Mouse (Mus musculus) c-Kit-positive CD71-positive TER-119-positive erythroid progenitor cells, embryonic 14.5 days (primary cell): ENCODE measurements around the gene Srrm4.

Source experiments
- DNase-seq: peaks from one replicate; pipeline ENCODE4 v3.0.0-alpha.2; 2013; ENCODE audit warnings: low spot score

The Srrm4 gene

DNA sequence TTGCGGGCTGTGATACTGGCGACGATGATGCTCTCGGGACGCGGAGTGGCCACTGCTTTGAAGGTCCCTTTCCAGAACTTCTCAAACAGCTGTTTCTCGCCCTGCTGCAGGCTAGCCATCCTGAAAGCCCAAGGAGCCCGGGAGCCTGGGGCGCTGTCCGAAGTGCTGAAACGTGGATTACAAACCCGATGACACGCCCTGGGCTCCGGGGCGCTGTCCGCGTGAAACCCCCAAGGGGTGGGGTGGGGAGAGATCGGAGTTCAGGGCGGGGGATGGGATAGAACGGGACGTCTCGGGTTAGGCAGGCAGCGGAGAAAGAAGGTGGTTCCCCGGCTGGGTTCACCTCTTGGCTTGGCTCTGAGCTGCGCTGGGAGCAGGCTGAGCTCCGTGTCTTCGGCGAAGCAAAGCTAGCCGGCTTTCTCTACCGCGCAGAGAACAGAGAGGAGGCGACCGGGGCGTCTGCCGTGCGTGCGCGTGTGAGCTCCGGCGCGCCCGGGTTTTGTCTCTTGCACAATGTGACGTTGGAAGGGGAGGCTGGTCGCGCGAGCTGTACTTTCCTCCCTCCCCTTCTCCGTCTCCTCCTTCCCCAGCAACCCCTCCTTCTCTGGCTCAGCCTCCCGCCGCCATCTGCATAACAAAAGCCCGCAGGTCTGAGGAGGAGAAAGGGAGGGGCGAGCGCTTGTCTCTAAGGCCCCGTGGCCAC lies at the start of gene Srrm4:
Gene Srrm4, minus strand, starts transcription at position 472 of the 703 bp plus-strand sequence.
- no peak for DNase-seq

GRCm38 (mm10) chr5:116592801-116593430 lies 1.3 kb upstream of the Srrm4 start:
- DNase-seq, result peak; percentile 3

DNA sequence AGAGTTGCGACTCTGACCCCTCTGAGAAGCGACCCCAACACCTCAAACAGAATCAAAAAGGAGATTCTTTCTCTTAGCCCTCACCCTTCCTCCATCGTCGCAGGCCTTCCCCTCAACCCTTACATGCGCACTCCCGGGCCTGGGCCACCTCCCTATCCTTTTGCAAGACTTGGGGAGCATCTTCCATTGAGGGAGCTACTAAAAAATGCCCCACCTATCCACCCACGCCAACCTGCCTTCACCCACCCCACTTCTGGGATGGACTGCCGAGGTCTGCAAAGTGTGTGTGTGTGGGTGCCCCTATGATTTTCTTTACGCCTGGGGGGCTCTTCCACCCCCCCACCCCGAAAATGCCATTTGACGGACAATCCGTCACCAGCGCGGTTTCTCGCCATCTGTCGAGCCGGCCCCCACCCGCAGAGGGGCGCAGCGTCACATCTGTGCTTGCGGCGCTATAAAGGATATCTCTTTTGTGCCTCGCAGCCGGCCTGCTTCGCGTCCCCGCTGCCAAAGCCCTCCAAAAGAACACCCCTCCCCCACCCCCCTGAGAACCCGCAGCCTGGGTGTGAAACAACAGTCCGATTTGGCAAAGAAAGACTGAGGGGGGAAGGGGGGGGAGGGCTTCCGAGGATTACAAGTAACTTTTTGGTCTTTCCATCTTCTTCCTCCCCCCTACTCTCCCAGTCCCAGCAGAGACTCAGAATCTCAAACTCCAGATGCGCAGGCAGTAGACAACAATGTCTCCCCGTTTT lies 608 bp upstream of the Srrm4 start:
- no peak for DNase-seq

DNA sequence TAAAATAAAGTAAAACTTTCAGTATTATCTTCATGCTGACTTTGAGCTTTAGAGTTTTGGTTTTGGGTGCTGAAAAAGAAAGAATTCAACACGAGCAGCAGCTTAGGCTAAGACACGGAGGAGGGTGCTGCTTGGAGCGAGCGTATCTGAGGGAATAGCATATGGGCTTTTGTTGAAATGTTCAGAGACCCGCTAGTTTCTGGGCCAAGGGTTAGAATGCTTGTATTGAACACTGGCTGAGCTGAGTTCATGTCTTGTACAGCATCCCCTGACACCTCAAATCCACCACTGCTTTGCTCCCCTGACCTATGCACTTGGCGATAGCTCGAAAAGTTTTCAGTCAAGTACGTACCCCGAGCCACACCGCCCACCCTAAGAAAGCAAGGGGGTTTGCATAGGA lies 919 bp downstream of the Srrm4 start:
- DNase-seq, result no peak

DNA sequence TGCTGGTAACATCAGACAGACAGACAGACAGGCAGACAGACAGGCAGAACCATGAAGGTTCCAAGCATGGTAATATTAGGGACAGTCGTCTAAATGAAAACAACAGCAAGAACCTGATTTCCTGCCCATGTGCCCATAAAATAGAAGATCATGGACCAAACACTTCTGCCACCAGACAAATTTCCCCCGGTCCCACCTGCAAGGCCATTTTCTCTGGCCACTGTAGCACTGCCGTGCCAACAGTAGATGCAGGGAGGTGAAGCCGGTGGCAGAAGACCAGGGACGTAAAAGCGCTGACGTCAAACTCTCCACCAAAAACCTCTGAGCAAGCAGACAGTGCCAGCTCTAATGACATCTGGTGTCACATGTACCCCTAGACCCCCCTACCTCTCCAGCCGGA lies 2.0 kb downstream of the Srrm4 start:
- no peak for DNase-seq

DNA sequence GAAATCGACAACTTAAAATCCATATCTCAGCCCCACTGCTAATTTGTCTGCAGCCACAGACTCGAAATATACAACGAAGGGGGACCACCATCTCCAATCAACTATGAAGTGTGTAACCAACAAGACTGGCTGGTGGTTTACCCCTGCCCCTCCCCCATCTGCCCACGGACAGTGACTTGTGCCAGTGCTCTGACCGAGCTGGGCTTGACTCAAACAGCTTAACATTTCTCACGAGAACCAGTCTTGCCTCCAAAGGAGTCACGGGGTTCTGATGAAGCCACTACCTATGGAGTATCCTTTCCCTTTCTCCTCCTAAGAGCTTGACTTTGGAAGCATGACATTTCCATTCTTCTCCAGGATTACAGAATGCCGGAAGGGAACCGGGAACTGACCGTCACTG lies 2.8 kb downstream of the Srrm4 start:
- no peak for DNase-seq

- no peak for DNase-seq
Measured at GRCm38 (mm10) chr5:116579533-116579932, 12.1 kb downstream of the Srrm4 start.

DNA sequence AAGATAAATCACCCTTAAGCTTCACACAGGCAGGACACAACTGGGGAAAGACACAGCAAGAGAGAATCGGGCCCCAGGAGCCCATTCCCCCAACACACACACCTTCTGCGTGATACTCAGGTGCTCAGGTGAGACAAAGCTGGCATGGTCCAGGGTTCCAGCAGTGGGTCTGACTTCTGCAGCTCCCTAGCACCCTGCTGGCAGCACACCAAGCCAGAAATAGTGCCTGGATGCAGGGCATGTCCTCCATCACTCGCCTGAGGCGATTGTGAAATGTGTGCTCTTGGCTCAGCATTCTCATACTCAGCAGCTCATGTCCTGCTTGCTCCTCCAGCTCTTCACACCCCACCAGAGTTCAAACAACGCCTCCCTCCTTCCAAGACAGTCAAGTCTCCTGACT lies 14.5 kb downstream of the Srrm4 start:
- DNase-seq, result no peak

DNA sequence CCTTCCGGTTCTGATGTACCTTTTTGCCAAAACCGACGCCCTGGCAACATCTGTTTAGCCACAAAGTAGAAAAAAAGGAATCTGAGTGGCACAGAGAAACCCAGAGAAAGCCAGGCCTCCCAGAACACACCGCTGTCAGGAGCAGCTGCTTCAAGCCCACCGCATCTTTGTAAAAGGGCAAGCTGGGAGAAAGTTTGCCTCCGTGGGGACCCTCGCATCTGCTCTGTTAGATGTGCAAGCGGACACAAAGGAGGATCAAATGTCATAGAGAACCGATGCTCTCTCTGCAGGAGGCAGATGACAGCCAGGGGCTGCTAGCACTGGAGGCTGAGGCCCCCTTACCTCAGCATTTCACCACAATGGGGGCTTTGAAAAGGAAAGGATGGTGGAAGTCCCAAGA lies 18.3 kb downstream of the Srrm4 start:
- no peak for DNase-seq

- DNase-seq, result no peak
Measured at GRCm38 (mm10) chr5:116571936-116572335, 19.7 kb downstream of the Srrm4 start.

GRCm38 (mm10) chr5:116571232-116571861 lies 20.3 kb downstream of the Srrm4 start:
- no peak for DNase-seq

DNA sequence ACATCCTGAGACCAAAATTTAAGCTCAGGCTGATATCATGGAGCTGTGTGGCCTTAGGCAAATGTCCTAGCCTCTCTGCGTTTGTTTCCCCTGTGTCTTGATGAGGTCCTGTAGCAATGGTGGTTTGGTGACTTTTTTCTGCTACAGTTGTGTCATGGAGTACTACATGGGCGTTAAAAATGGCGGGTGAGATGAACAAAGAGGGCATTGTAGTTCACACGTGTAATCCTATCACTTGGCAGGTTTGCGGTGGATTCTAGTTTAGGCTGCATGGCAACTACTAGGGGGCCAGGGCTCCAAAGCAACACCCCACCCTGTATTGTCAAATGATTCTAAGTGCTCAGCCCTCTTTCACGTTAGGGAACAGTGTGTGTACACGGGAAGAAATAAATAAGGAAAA lies 21.1 kb downstream of the Srrm4 start:
- no peak for DNase-seq

DNA sequence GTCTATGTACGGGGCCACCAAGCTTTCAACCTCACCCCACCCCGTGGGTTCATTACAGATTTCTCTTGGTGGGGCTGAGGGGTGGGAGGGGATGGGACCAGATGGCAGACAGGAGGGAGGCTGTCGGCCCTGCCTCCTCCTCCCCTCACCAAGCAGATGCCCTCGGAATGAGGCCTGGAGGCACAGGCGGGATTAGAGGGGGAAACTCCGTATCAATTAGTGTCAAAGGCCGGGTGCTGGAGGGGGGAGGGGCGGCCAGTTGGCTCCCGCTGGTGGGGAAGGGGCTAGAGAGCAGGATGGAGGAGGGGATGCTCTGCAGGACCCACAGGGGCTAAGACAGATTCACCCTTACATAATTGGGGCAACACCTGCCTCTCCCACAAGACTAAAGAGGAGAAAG lies 22.0 kb downstream of the Srrm4 start:
- DNase-seq, result no peak

DNA sequence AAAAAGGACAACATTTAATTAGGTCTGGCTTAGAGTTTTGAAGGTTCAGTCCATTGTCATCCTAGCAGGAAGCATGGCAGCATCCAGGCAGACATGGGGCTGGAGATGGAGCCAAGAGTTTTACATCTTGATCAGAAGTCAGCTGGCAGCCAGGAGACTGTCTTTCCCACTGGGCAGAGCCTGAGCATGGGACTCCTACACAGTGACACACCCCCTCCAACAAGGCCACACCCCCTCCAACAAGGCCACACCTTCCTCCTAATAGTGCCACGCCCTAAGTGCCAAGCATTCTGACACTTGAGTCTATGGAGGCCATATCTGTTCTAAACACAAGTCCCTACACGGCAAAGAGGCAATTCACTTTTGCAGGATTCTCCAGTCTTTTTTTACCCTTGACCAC lies 23.6 kb downstream of the Srrm4 start:
- DNase-seq, result no peak

DNA sequence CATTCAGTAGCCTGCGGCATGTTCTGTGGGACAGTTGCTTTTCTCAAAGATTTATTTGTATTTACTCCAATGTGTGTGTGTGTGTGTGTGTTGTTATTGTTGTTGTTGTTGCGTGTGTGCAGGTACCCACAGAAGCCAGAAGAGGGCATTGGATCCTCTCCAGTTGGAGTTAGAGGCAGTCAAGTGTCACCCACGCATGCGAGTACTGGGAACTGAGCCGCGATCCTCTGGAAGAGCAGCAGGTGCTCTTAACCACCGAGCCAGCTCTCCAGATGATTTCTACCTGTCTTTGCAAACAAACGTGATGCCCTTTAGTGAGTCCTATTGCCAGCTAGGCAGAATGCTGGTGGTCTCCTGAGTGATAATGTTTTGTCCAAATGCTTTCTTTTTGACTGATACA lies 24.3 kb downstream of the Srrm4 start:
- DNase-seq, result no peak

DNA sequence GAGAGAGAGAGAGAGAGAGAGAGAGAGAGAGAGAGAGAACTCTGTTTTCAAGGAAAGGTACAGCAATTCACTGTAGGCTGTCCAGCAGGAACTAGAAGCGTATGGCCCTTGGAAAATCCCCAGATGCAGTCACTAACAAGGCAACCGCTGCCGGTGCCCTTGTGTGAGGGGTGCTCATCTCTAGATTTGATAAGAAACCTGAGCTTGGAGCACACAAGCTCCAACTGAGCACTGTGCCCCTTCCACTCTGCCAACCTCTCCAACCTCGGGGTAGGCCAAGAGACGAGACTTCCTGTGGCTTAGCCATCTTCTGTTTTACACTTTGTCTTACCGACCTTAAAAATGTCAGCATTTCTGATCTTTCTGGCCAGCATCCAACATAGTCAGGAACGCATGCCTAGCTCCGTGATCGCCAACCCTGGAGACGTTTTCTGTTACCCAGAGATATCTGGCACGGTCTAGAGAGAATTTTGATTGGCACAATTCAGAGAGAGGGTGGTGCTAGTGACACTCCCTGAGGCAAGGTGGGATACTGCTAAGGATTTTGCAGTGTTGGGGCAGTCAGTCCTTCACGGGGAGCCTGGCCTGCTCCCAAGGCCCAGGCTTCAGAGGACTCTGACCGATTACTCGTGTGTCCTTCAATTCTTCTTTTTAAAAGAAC lies 25.1 kb downstream of the Srrm4 start:
- no peak for DNase-seq

DNA sequence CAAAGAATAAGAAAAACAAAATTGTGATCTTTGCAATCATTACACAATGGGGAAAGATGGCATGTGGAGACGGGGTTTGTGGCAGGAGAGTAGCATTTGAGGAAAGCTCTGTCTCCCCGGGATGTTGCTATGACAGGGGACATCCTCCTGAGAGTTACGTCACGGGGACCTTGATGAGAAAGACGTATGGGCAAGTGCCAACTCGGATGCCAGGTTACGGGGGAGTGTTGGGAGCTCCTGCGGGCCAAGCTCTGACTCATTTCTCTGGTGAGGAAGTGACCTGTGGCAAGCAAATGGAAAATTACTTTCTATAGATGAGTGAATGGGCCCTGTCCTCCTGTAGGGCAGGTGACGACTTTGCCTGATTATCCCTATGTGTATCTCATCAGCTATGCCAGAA lies 26.0 kb downstream of the Srrm4 start:
- no peak for DNase-seq

- DNase-seq, result no peak
Measured at GRCm38 (mm10) chr5:116564391-116564790, 27.2 kb downstream of the Srrm4 start.

DNA sequence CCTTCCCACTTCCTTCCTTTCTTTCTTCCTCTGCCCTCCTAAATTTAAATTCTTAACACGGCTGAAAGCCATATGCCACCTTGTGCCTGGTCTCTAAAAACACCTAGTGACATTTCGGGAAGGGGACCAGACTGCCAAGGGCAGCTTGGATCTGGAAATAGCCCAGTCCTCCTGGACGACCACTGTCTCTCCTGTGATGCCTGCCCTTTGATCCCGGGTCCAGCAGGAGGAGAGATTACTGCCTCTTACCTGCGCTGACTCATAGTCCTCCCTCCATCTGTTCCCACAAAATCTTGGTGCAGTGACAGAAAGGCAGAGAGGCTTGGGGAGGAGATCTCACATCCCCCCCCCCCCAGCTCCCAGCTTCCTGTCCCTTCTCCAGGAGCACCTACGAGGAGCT lies 27.9 kb downstream of the Srrm4 start:
- DNase-seq, result no peak

GRCm38 (mm10) chr5:116559091-116559490 lies 32.5 kb downstream of the Srrm4 start:
- DNase-seq, result no peak

GRCm38 (mm10) chr5:116556614-116557013 lies 35.0 kb downstream of the Srrm4 start:
- DNase-seq, result no peak

- DNase-seq, result no peak
Measured at GRCm38 (mm10) chr5:116553868-116554267, 37.7 kb downstream of the Srrm4 start.
